26 mouse cellular contexts compared by ENCODE assay signal in genomic region chr14:19858279-19858678, GRCm38 (mm10). TPM values are rescaled to one million over a fixed set of nuclear protein-coding genes. Genes with fewer than 3 reads are reported as not detected.
DNase-seq lines count a peak whose midpoint lies in the region; ATAC-seq and TF ChIP-seq lines count a peak whose summit lies in the region.
"Had no signal": no experiment of that assay in that cellular context is flagged by ENCODE, and none has a peak within 500 bp of the region (broad histone marks: within the 10 kb centered on the region; RNA-seq: fewer than 3 reads in every experiment).

No protein-coding gene starts in this region.

- DNase-seq in forebrain, embryonic 10.5 days (ENCODE audit: extremely low spot score, low spot score) = no peak
- DNase-seq in CH12.LX (ENCODE audit: extremely low read depth) (no peak), ES-CJ7 (ENCODE audit: low read depth, low spot score) (peak; percentile 82), R1 (ENCODE audit: low read depth, low spot score) (peak; percentile 77)
- DNase-seq in ovary, postnatal 36 days (ENCODE audit: low spot score) = no peak
- no peak for DNase-seq in layer of hippocampus, postnatal 25 days (ENCODE audit: extremely low spot score in 1 of 2, low spot score in 1 of 2)
- DNase-seq: adrenal gland, adult 8-10 months; adrenal gland, postnatal 14 days; adrenal gland, postnatal 36 days; B cell, adult 2 months; cerebellum, adult 11-12 months; cerebellum, adult 2 months; cerebellum, adult 9-10 months; cerebellum, postnatal 10 days; cerebellum, postnatal 25 days; forebrain, postnatal 0 days had no signal

- 0 out of 2 replicates have a peak, but pooled peaks have one; percentile 30 for ATAC-seq in forebrain, embryonic 12.5 days (ENCODE audit: low FRiP score)
- ATAC-seq in hindbrain, embryonic 12.5 days (ENCODE audit: low FRiP score) = no peak
- ATAC-seq: activated CD4-positive, CD25-positive, alpha-beta regulatory T cell, adult 4 months; CD4-positive, CD25-positive, alpha-beta regulatory T cell, adult 4 months; forebrain, embryonic 13.5 days; forebrain, postnatal 0 days; Patski had no signal

- 71% methylated on average over 2 of the region's 2 CpGs for WGBS in forebrain, embryonic 12.5 days
- WGBS in forebrain, embryonic 10.5 days = 85% methylated on average over 2 of the region's 2 CpGs
- WGBS in hindbrain, embryonic 12.5 days = 72% methylated on average over 2 of the region's 2 CpGs

- no peaks in the 10 kb centered on the region for H3K79me2 ChIP-seq in CH12.LX (replicated peaks; ENCODE audit: control insufficient read depth, extremely low read depth, insufficient read depth, poor library complexity, severe bottlenecking)

- H3K36me3 ChIP-seq in forebrain, embryonic 12.5 days (replicated peaks) = no peaks in the 10 kb centered on the region
- no peaks in the 10 kb centered on the region for H3K36me3 ChIP-seq in forebrain, embryonic 10.5 days (replicated peaks)
- no peaks in the 10 kb centered on the region for H3K36me3 ChIP-seq in CH12.LX (replicated peaks in 1 of 2; ENCODE audit: control insufficient read depth in 1 of 2, insufficient read depth in 1 of 2, low read length in 1 of 2)
- no peaks in the 10 kb centered on the region for H3K36me3 ChIP-seq in hindbrain, embryonic 12.5 days
- H3K36me3 ChIP-seq: embryonic facial prominence, embryonic 10.5 days; embryonic facial prominence, embryonic 12.5 days; forebrain, embryonic 15.5 days; G1E had no signal

- H3K4me1 ChIP-seq in forebrain, embryonic 12.5 days = no peaks in the 10 kb centered on the region
- H3K4me1 ChIP-seq in forebrain, embryonic 10.5 days = no peaks in the 10 kb centered on the region
- peaks cover 3 to 19% of the 10 kb centered on the region in 2 experiments for H3K4me1 ChIP-seq in CH12.LX (ENCODE audit: control insufficient read depth in 1 of 2, insufficient read depth in 2 of 2)
- no peaks in the 10 kb centered on the region for H3K4me1 ChIP-seq in hindbrain, embryonic 12.5 days
- H3K4me1 ChIP-seq: embryonic facial prominence, embryonic 10.5 days; embryonic facial prominence, embryonic 12.5 days; forebrain, embryonic 13.5 days had no signal

- TF ChIP-seq EP300 in CH12.LX (IDR thresholded peaks at IDR 0.05; ENCODE audit: low read length) = no peak

- in situ Hi-C loops in CH12.LX (cut with MboI; ENCODE audit: low pct_ligation_motif_present, low pct_unique_long_range_greater_than_20kb, low sequenced_read_pairs) = no loop called here

- no peak overlapping the region for H3K4me2 ChIP-seq in forebrain, embryonic 12.5 days
- H3K4me2 ChIP-seq in CH12.LX (ENCODE audit: insufficient read depth, low read depth, poor library complexity, severe bottlenecking) = no peak overlapping the region
- H3K4me2 ChIP-seq in hindbrain, embryonic 12.5 days (replicated peaks) = no peak overlapping the region
- H3K4me2 ChIP-seq: embryonic facial prominence, embryonic 12.5 days; forebrain, embryonic 13.5 days; forebrain, embryonic 15.5 days had no signal

- no peaks in the 10 kb centered on the region for H3K27me3 ChIP-seq in forebrain, embryonic 12.5 days
- H3K27me3 ChIP-seq in forebrain, embryonic 10.5 days (ENCODE audit: poor library complexity, severe bottlenecking) = no peaks in the 10 kb centered on the region
- H3K27me3 ChIP-seq in CH12.LX (replicated peaks) = no peaks in the 10 kb centered on the region
- no peaks in the 10 kb centered on the region for H3K27me3 ChIP-seq in hindbrain, embryonic 12.5 days
- H3K27me3 ChIP-seq: embryonic facial prominence, embryonic 12.5 days; forebrain, embryonic 13.5 days; forebrain, embryonic 15.5 days had no signal

- H3K9ac ChIP-seq in forebrain, embryonic 12.5 days = no peak overlapping the region
- H3K9ac ChIP-seq in CH12.LX (ENCODE audit: insufficient read depth, low read depth) = no peak overlapping the region
- H3K9ac ChIP-seq in hindbrain, embryonic 12.5 days = no peak overlapping the region
- H3K9ac ChIP-seq: embryonic facial prominence, embryonic 12.5 days; forebrain, embryonic 13.5 days; forebrain, embryonic 15.5 days; forebrain, postnatal 0 days had no signal

- TF ChIP-seq CTCF in CH12.LX (conservative IDR thresholded peaks at IDR 0.05 in 1 of 2, IDR thresholded peaks at IDR 0.05 in 1 of 2; ENCODE audit: low read depth in 2 of 2, low read length in 2 of 2) = no peak

- H3K27ac ChIP-seq in forebrain, embryonic 12.5 days = no peak overlapping the region
- no peak overlapping the region for H3K27ac ChIP-seq in forebrain, embryonic 10.5 days
- H3K27ac ChIP-seq in CH12.LX (ENCODE audit: insufficient read depth, low read depth) = no peak overlapping the region
- H3K27ac ChIP-seq in hindbrain, embryonic 12.5 days = no peak overlapping the region
- H3K27ac ChIP-seq: embryonic facial prominence, embryonic 10.5 days; embryonic facial prominence, embryonic 12.5 days; forebrain, embryonic 13.5 days; forebrain, embryonic 15.5 days had no signal

- TF ChIP-seq POLR2A in CH12.LX (IDR thresholded peaks at IDR 0.05; ENCODE audit: low read depth, low read length) = no peak

- no peaks in the 10 kb centered on the region for H3K9me3 ChIP-seq in forebrain, embryonic 12.5 days
- peaks cover 3% of the 10 kb centered on the region; the same call in 1 of the 2 replicates for H3K9me3 ChIP-seq in forebrain, embryonic 10.5 days
- peaks cover 5% of the 10 kb centered on the region for H3K9me3 ChIP-seq in CH12.LX (replicated peaks; ENCODE audit: low read length)
- no peaks in the 10 kb centered on the region for H3K9me3 ChIP-seq in hindbrain, embryonic 12.5 days (replicated peaks)
- H3K9me3 ChIP-seq: embryonic facial prominence, embryonic 12.5 days; forebrain, embryonic 13.5 days; forebrain, embryonic 15.5 days; G1E had no signal

- dilution Hi-C loops in CH12.LX (cut with MboI; ENCODE audit: extremely low pct_ligation_motif_present, extremely low pct_unique_long_range_greater_than_20kb, low sequenced_read_pairs) = no loop called here

- TF ChIP-seq RAD21 in CH12.LX (IDR thresholded peaks at IDR 0.05; ENCODE audit: low read depth, low read length) = no peak

- H3K4me3 ChIP-seq in forebrain, embryonic 12.5 days (replicated peaks) = no peak overlapping the region
- no peak overlapping the region for H3K4me3 ChIP-seq in forebrain, embryonic 10.5 days
- H3K4me3 ChIP-seq in CH12.LX (replicated peaks in 1 of 3; ENCODE audit: low read depth in 2 of 3, low read length in 2 of 3, poor library complexity in 1 of 3) = no peak overlapping the region
- no peak overlapping the region for H3K4me3 ChIP-seq in hindbrain, embryonic 12.5 days
- H3K4me3 ChIP-seq: embryonic facial prominence, embryonic 10.5 days; embryonic facial prominence, embryonic 12.5 days; forebrain, embryonic 13.5 days; forebrain, embryonic 15.5 days had no signal

TF ChIP-seq in CH12.LX, 34 proteins besides CTCF, POLR2A, EP300 and RAD21:
- TF ChIP-seq ZKSCAN1 (IDR thresholded peaks at IDR 0.05; ENCODE audit: borderline replicate concordance, low read depth, low read length) (no peak), BHLHE40 (IDR thresholded peaks at IDR 0.05; ENCODE audit: low read depth, low read length) (0 out of 2 replicates have a peak, but pooled peaks have one; percentile 11)
TF ChIP-seq in CH12.LX: peak in this region for 1.

RNA-seq across cellular contexts. Expression of gene Rtraf, which starts 34.7 kb away (rescaled TPM):
- polyA plus RNA-seq in forebrain, embryonic 12.5 days (2016; fragmentation: Nextera tagmentation; extraction: Ambion mirVana) = 256 and 277 TPM in 2 replicates
- 232 and 234 TPM in 2 replicates for polyA plus RNA-seq in forebrain, embryonic 10.5 days (2016; fragmentation: Nextera tagmentation; extraction: Ambion mirVana)
- total RNA-seq in CH12.LX (2012; rRNA removed) (115 and 126 TPM in 2 replicates), CH12.LX (2014; rRNA removed) (216 and 252 TPM in 2 replicates)
- polyA plus RNA-seq in CH12.LX (2012; ENCODE audit: insufficient read length, low read depth) = 160 and 163 TPM in 2 replicates
- 224 and 235 TPM in 2 replicates for polyA plus RNA-seq in hindbrain, embryonic 12.5 days (2016; fragmentation: Nextera tagmentation; extraction: Ambion mirVana)
- 10 to 100 TPM; 49.9 to 53.3 TPM for total RNA-seq in layer of hippocampus, postnatal 25 days (2021)

Comparison
In these comparisons a context has a peak if more than half of its experiments do, and no peak if none do; other contexts are left out.
1. DNase-seq: peak in ES-CJ7 (single experiment) and R1 (single experiment); none in forebrain, embryonic 10.5 days (single experiment), CH12.LX (single experiment), ovary, postnatal 36 days (single experiment) and layer of hippocampus, postnatal 25 days (0 of 2).